Mouse (Mus musculus) midbrain, embryonic 11.5 days (tissue): ENCODE measurements around the gene 4933402N03Rik. TPM values are rescaled to one million over a fixed set of nuclear protein-coding genes. Genes with fewer than 3 reads are reported as not detected.

ENCODE experiments used
- ATAC-seq: fragments of 200-750 bp; cut with Nextera tagmentation; 2 replicates; pipeline ENCODE4 v1.8.0; 2017; ENCODE audit warnings: moderate TSS enrichment, moderate library complexity; ENCODE audit not compliant: low FRiP score
- DNase-seq: peaks from one replicate; pipeline ENCODE4 v3.0.0; 2015; ENCODE audit warnings: low spot score; ENCODE audit errors: missing footprints
- H3K27ac ChIP-seq: fragments of 300-500 bp; sonication (generic); 2 replicates; pipeline ENCODE4 v1.5.1; 2014; ENCODE audit warnings: low read depth, low read length
- H3K27me3 ChIP-seq: fragments of 300-500 bp; sonication (generic); 2 replicates; pipeline ENCODE4 v1.6.1; 2014; ENCODE audit warnings: mild to moderate bottlenecking, low read length, moderate library complexity, mixed read lengths; ENCODE audit not compliant: control insufficient read depth, insufficient read depth
- H3K36me3 ChIP-seq: fragments of 300-500 bp; sonication (generic); 2 replicates; pipeline ENCODE4 v1.6.1; 2014; ENCODE audit warnings: mild to moderate bottlenecking, low read length, moderate library complexity, mixed read lengths; ENCODE audit not compliant: control insufficient read depth, insufficient read depth
- H3K4me1 ChIP-seq: fragments of 300-500 bp; sonication (generic); 2 replicates; pipeline ENCODE4 v1.6.1; 2014; ENCODE audit warnings: low read length; ENCODE audit not compliant: control insufficient read depth, insufficient read depth
- H3K4me2 ChIP-seq: fragments of 300-500 bp; sonication (generic); 2 replicates; pipeline ENCODE4 v1.6.1; 2014; ENCODE audit warnings: mild to moderate bottlenecking, moderate library complexity
- H3K4me3 ChIP-seq: fragments of 300-500 bp; sonication (generic); 2 replicates; pipeline ENCODE4 v1.5.1; 2014; ENCODE audit warnings: low read depth, low read length
- H3K9ac ChIP-seq: fragments of 300-500 bp; sonication (generic); 2 replicates; pipeline ENCODE4 v1.6.1; 2014; ENCODE audit warnings: low read length
- H3K9me3 ChIP-seq: fragments of 300-500 bp; sonication (generic); 2 replicates; pipeline ENCODE4 v1.6.1; 2016; ENCODE audit warnings: low read length; ENCODE audit not compliant: control insufficient read depth
- WGBS: fragments of 180-500 bp; shearing (Covaris S2); extraction: QIAGEN DNeasy Blood & Tissue Kit; methylation state at CpG from one replicate; pipeline ENCODE4 v1.1.7; 2014; 5-methylcytosine and 5-hydroxymethylcytosine counted together
- polyA plus RNA-seq: library from polyadenylated mRNA; unstranded; fragments of >200 nt; fragmentation: Nextera tagmentation; extraction: Ambion mirVana; gene quantifications from 2 replicates; pipeline ENCODE4 v1.2.1, GENCODE M21; 2014

Gene 4933402N03Rik
- polyA plus RNA-seq, 1 experiment from 2014 or later = not detected

DNA sequence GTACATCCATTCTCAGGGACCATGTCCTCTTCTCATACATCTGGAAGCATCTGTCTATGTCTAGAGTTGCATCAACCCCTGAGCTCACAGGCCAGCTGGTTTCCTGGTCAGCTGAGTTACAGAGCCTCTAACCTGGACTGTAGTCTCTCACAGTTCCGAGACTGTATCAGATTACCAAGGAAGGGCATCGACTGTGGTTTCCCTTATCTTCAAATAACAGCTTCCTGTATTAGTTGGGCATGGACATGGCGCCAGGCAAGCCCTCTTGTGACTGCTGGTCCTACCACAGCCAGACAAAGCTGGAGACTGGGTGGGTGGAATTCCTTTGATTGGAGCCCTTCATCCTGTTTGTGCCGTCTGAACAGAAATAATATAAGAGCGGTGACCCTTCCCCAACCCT lies 6.9 kb upstream of the 4933402N03Rik start:
- DNase-seq (no peak), ATAC-seq (no peak)
- Histone ChIP-seq H3K36me3 (no peaks in the 10 kb centered on the region), H3K4me3 (no peak overlapping the region), H3K4me1 (no peaks in the 10 kb centered on the region), H3K4me2 (no peak overlapping the region), H3K27me3 (no peaks in the 10 kb centered on the region), H3K9ac (no peak overlapping the region), H3K27ac (no peak overlapping the region), H3K9me3 (no peaks in the 10 kb centered on the region)
- WGBS = 88% methylated on average over 5 of the region's 5 CpGs

DNA sequence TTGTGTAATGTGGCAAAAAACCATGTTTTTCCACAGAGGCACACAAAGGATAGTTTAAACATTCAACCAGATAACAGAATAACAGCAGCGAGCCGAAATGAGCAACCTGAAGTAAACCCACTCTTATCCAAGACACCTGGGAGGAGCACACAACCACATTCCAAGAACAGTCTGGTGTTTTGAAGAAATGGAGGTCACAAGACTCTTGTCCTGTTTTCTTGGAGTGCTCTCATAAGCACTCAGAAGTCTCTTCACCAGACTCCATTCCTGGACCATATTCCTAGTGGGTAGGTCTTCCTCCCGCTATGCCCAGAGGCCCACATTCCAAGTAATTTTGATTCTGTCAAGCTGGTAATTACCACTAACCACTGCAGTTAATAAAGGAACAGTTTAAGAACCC lies 4.1 kb upstream of the 4933402N03Rik start:
- Histone ChIP-seq H3K4me2 (no peak overlapping the region), H3K27ac (no peak overlapping the region), H3K4me3 (no peak overlapping the region), H3K4me1 (no peaks in the 10 kb centered on the region), H3K9ac (no peak overlapping the region), H3K9me3 (no peaks in the 10 kb centered on the region), H3K36me3 (no peaks in the 10 kb centered on the region), H3K27me3 (no peaks in the 10 kb centered on the region)
- WGBS = 79% methylated on average over 3 of the region's 3 CpGs
- DNase-seq (no peak), ATAC-seq (no peak)

DNA sequence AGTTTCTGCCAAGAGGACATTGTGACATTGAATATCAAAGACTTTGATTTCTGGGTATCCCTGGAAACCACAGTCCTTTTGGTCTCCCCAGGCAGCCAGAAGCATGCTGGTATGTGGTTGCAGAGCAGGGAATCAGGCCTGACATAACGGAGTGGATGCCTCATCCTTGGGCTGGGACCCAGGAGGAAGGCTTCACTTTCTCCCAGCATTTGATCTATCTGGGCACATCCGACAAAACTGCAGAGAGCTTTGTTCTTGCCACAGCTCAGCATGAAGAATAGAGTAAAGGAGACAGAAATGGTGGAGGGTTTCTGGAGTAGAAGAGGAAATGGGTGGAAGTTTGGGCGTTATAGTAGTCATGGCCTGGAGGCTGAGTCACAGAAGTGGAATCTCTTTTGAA lies 12.9 kb downstream of the 4933402N03Rik start:
- ATAC-seq = no peak
- 83% methylated on average over 3 of the region's 3 CpGs for WGBS

DNA sequence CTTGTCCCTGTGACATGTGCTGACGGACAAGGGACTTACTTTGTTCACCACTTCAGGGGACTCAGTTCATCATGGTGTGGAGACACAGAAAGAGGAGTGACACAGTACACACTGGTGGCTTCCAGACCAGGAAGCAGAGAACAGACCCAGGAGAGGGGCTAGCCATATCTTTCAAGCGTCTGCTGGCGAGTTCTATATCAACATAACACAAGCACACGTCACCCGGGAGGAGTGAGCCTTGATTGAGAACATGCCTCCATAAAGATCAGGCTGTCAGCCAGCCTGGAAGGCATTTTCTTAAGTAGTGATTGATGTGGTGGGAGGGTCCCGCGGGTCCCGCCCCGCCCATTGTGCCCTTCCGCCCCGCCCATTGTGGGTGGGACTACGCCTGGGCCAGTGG lies 16.1 kb downstream of the 4933402N03Rik start:
- Histone ChIP-seq H3K4me3 (no peak overlapping the region), H3K36me3 (no peaks in the 10 kb centered on the region), H3K9ac (no peak overlapping the region), H3K4me1 (no peaks in the 10 kb centered on the region), H3K27me3 (no peaks in the 10 kb centered on the region), H3K9me3 (no peaks in the 10 kb centered on the region), H3K27ac (no peak overlapping the region), H3K4me2 (no peak overlapping the region)
- ATAC-seq (no peak), DNase-seq (no peak)
- 80% methylated on average over 12 of the region's 12 CpGs for WGBS

More for the DNA sequence above, 12.9 kb downstream of the 4933402N03Rik start:
- no peak overlapping the region for H3K9ac ChIP-seq
- no peaks in the 10 kb centered on the region for H3K9me3 ChIP-seq
- H3K27ac ChIP-seq = no peak overlapping the region
- H3K4me3 ChIP-seq = no peak overlapping the region
- no peak overlapping the region for H3K4me2 ChIP-seq
- no peak for DNase-seq
- no peaks in the 10 kb centered on the region for H3K36me3 ChIP-seq
- no peaks in the 10 kb centered on the region for H3K27me3 ChIP-seq
- no peaks in the 10 kb centered on the region for H3K4me1 ChIP-seq

DNA sequence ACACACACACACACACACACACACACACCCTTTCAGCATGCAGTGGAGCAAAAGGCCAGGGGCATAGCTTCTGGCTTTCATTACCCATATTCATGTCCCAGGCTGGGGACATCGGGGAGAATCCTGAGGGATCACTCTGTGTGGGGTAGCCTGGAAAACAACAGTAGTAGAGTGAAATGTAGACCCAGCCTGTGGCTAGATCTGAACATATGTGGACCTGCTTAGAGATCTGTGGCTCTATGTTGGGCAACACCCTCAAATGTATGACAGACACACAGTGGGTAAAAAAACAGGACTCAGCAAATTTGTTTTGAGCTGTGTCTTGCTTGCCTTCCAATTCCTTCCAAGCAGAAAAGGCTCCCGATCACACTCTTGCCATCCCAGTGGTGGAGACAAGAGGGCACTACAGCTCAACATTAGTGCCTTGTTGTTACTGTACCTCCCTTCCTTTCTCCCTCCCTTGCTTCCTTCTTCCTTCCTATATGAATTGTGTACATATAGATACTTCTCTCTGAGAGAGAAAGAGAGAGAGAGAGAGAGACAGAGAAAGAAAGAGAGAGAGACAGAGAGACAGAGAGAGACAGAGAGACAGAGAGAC lies 23.8 kb downstream of the 4933402N03Rik start:
- H3K4me2 ChIP-seq = no peak overlapping the region
- no peaks in the 10 kb centered on the region for H3K36me3 ChIP-seq
- no peaks in the 10 kb centered on the region for H3K9me3 ChIP-seq
- H3K9ac ChIP-seq = no peak overlapping the region
- no peaks in the 10 kb centered on the region for H3K27me3 ChIP-seq
- H3K4me3 ChIP-seq = no peak overlapping the region
- no peak overlapping the region for H3K27ac ChIP-seq
- no peak for DNase-seq
- ATAC-seq = no peak
- H3K4me1 ChIP-seq = no peaks in the 10 kb centered on the region
- 88% methylated on average over 2 of the region's 2 CpGs for WGBS

DNA sequence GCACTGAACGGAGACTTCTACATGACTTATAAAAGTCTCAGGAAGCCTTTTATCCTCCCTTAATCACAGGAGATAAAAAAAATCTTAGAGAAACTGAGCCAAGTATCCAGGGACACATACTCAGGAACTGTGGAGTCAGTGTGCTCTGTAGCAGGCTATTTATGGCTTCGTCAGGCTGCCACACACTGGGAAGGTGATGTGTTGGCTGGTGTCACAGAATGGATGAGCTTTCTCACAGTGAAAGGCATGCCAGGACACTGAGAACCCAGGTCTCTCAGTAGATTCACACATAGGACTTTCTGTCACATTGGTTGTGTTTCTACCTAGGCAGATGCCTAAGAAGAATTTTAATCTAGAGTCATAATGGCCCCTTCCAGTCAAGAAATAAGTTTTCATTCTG lies 31.7 kb downstream of the 4933402N03Rik start:
- H3K4me3 ChIP-seq = no peak overlapping the region
- no peaks in the 10 kb centered on the region for H3K36me3 ChIP-seq
- DNase-seq (no peak), ATAC-seq (no peak)
- no peak overlapping the region for H3K27ac ChIP-seq
- no peaks in the 10 kb centered on the region for H3K9me3 ChIP-seq
- WGBS = 89% methylated on average over 2 of the region's 2 CpGs
- H3K27me3 ChIP-seq = no peaks in the 10 kb centered on the region
- no peaks in the 10 kb centered on the region for H3K4me1 ChIP-seq
- H3K9ac ChIP-seq = no peak overlapping the region
- no peak overlapping the region for H3K4me2 ChIP-seq

DNA sequence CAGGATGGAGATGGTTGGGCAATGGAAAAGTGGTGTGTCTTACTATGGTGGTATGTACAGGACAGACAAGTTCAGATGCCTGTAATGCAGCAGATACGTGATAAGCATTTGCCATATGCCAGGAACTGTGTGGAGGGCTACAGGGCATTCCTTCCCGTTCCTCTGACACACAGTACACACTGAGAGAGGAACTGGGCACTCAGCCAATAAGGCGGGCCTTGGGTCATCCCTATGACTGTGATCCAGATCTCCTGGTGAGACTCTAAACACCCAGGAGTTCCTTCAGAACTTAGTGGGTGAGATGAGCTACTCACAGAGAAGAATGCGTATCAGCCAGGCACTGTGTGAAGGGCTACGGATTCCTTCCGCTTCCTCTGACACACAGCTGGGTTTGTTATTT lies 32.4 kb downstream of the 4933402N03Rik start:
- no peak overlapping the region for H3K9ac ChIP-seq
- H3K27me3 ChIP-seq = no peaks in the 10 kb centered on the region
- no peaks in the 10 kb centered on the region for H3K4me1 ChIP-seq
- no peaks in the 10 kb centered on the region for H3K36me3 ChIP-seq
- H3K4me3 ChIP-seq = no peak overlapping the region
- no peak overlapping the region for H3K27ac ChIP-seq
- H3K4me2 ChIP-seq = no peak overlapping the region
- DNase-seq = no peak
- 82% methylated on average over 6 of the region's 6 CpGs for WGBS
- no peaks in the 10 kb centered on the region for H3K9me3 ChIP-seq
- no peak for ATAC-seq

DNA sequence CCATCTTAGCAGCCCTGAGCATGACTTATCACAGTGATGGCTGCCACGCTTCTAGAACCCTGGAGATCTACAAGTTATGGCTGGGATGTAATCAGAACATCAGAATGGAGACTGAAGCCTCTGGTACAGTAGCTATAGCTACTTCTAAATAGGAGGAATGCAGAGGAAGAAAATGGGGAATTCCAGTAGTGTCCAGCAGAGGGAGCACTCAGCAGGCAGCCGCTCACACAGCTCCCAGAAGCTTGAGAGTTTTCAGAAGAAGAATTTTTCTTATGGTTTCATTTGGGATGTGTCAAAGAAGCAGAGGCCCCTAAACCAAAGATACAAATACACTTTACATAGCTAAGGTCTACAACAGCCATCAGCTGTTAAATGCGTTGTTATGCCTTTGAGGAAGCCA lies 33.6 kb downstream of the 4933402N03Rik start:
- Histone ChIP-seq H3K27ac (no peak overlapping the region), H3K9ac (no peak overlapping the region), H3K4me1 (no peaks in the 10 kb centered on the region), H3K27me3 (no peaks in the 10 kb centered on the region), H3K36me3 (no peaks in the 10 kb centered on the region), H3K4me3 (no peak overlapping the region), H3K4me2 (no peak overlapping the region), H3K9me3 (no peaks in the 10 kb centered on the region)
- ATAC-seq (no peak), DNase-seq (peak; percentile 95)
- WGBS = 29% methylated on average over 3 of the region's 3 CpGs
